Mouse (Mus musculus) kidney, postnatal 36 days (tissue): ENCODE results near the gene Dusp10.

Source experiments
- DNase-seq, 2 experiments: peaks; one replicate each; pipeline ENCODE4 v3.0.0; 2021 to 2022; ENCODE audit warnings: mixed read lengths in 2 of 2

The Dusp10 gene

DNA sequence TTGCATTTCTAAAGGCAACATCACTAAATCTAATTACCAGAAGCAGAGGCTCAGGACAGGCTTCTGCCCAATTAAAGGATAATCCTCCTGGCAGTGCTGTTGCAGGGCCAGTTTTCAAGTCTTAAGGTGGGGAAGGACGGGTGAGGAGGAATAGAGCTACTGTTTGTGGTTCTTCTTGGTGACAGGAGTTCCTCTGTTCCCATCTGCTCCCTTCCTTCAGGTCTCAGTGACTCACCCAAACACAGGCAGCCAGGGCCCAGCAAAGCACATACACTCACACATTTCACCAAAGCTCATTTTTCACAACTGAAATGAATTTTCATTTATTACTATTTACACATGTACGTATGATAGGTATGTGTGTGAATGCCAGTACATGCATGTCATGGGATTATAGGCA is 93.7 kb downstream of the Dusp10 start:
- DNase-seq, result no peak

DNA sequence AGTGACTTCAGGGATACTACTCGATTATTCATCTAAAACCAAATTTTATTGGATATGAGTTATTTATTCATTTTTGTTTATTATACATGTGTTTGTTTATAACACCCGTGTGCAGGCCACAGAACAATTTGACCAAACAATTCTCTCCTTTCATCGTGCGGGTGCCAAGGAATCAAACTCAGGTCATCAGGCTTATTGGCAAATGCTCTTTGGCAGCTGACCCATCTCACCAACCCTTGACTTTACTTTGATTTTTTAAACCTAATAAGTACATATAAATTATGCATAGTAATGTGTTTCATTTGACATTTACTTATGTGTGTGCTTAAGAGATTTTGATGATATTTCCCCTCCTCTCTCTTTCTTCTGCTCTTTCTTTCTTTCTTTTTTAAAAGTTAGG is 94.3 kb downstream of the Dusp10 start:
- DNase-seq, result no peak

DNA sequence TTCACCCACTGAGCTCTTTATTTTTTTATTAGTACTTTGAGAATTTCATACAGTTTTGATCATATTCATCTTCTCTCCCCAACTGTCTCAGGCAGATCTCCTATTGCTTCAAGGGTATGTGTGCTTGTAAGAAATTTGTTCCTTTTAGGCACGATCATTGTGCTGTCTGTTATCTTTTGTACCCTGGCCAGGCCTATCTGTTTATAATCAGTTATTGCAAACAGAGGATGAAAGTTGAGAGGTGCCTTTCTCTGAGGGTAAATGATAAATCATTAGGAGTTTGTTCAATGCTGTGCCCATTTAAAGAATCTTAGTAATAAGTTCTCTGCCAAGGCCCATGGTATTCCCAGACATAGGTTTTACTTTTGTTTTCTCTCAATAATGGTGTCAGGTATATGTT is 95.2 kb downstream of the Dusp10 start:
- DNase-seq, result no peak

DNA sequence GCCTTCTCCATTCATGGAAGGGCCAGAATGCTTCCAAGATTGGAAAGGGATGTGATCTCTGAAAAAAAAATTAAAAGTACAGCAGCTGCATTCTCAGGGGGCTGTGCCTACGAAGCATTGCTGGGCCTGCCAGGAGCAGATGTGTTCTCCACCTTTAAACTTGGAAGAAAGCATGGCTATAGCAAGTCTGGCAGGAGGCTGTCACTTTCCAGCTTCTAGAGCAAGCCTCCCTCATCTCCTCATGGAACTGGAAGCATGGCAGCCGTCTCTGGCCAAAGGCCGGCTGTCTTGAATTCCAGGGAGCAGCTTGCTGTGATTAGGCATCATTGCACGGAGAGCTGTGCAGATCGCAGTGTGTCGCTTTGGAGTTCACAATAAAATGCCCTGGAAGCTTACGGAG is 104.5 kb downstream of the Dusp10 start:
- no peak for DNase-seq

DNA sequence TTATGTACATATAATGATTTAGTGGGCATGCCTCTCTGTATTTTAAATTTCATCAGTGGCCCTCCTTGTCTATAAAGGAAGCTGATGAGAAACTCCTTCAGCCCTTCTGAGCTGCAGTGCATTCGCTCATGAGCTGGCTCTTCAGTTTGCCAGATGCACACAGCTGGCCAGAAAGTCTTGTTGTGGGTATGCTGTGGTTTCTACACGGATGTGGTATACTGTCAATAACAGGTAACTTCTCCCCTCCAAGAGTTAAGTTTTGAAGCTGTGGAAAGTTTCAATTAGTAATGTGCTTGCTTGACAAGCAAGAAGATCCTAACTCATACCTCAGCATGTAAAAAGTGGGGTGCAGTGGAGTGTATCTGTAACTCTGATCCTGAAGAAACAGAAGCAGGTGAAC is 104.9 kb downstream of the Dusp10 start:
- DNase-seq, result no peak

DNA sequence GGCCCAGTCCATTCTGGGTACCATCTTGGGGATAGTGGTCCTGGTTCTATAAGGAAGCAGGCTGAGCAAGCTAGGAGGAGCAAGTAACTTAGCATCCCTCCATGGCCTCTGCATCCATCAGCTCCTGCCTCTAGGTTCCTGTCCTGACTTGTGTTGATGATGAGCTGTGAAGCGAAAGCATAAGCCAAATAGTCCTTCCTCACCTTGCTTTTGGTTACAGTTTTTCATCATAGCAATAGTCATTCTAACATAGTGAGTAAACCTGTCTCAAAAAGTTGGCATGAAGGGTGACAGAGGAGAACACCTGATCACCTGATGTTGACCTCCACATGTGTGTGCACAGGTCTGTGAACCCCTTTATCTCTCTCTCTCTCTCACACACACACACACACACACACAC is 105.5 kb downstream of the Dusp10 start:
- no peak for DNase-seq
